Mouse (Mus musculus): Measurements from ENCODE around the gene C130074G19Rik. TPM values are rescaled to one million over a fixed set of nuclear protein-coding genes. Genes with fewer than 3 reads are reported as not detected.

C130074G19Rik gene
- polyA plus RNA-seq, 1 experiment from 2014 or later, result 2.7 TPM

DNA sequence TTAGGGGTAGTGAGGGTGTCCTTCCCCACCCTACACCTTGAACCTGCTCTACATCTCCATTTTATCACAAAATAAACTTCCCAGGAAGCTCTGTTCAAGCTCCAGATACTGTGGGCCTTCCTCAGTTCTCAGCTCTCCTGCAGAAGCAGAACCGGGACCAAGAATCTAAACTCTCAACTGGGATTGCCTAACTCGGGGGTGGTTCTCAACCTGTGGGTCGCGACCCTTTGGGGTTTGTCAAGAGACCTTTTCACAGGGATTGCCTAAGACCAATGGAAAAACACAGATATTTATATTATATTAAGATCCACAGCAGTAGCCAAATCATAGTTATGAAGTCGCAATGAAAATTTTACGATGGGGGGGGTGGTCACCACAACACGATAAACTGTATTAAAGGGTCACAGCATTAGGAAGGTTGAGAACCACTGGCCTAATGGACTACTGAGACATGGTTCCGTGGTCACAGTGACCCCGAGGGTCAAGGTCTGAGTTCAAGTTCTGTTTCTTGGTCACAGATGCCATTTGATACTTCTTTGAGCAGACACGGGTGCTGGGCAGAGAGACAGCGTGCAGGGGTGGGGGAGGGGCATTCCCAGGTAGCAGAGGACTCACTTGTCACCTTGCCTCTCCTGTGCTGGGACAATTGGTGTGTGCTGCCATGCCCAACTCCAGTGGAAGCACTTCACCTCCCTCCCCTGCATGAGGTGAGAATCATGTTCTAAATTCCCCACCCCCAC is 12.2 kb downstream of the C130074G19Rik start:
- H3K27ac ChIP-seq (replicated peaks; ENCODE audit: low read depth, low read length), result no peak overlapping the region
- no peak overlapping the region for H3K4me2 ChIP-seq (ENCODE audit: low read depth, low read length)
- no peaks in the 10 kb centered on the region for H3K27me3 ChIP-seq (replicated peaks; ENCODE audit: control insufficient read depth, insufficient read depth, low read length)
- no peak overlapping the region for H3K4me3 ChIP-seq (ENCODE audit: low read depth, low read length)
- WGBS, result 75% methylated on average over 11 of the region's 11 CpGs
- peaks cover 14% of the 10 kb centered on the region; the same call in 1 of the 2 replicates for H3K4me1 ChIP-seq (ENCODE audit: control insufficient read depth, insufficient read depth, low read length)
- H3K9me3 ChIP-seq (ENCODE audit: control insufficient read depth, low read length), result no peaks in the 10 kb centered on the region
- ATAC-seq (ENCODE audit: low read depth), result no peak
- no peaks in the 10 kb centered on the region for H3K36me3 ChIP-seq (ENCODE audit: control insufficient read depth, insufficient read depth, low read length)
- no peak overlapping the region for H3K9ac ChIP-seq (ENCODE audit: low read depth, low read length)
- DNase-seq (ENCODE audit: low spot score), result no peak

DNA sequence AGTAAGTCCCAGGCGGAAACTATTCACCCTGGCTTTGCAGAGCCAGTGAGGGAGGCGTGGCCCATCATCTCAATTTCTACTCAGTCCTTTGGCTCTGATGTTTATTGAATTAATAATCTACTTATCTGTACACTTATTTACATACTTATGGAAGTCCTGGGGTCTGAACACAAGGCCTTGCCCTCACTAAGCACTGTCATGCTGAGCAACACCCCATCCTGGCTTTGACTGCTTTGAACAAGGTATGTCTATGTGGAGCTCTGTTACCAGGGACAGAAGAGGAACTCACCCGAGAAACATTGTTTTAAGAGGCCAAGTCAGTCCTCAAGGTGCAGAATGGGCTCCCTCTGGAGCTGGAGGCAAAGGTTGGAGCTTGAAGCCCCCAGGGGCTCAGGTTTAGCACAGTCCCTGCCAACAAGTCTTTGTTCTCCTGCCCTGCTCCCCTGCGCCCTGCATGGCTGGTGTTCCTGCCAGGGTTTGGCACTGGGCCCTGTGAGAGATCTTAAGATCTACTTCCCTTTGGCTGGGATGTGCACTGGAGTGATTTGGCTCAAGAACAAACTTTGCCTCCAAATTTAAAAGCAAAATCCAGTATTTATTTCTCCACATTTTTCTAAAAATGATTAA is 13.0 kb downstream of the C130074G19Rik start:
- H3K4me3 ChIP-seq (ENCODE audit: low read depth, low read length), result no peak overlapping the region
- no peak overlapping the region for H3K27ac ChIP-seq (replicated peaks; ENCODE audit: low read depth, low read length)
- H3K27me3 ChIP-seq (replicated peaks; ENCODE audit: control insufficient read depth, insufficient read depth, low read length), result no peaks in the 10 kb centered on the region
- H3K4me1 ChIP-seq (ENCODE audit: control insufficient read depth, insufficient read depth, low read length), result peaks cover 14% of the 10 kb centered on the region; the same call in 1 of the 2 replicates
- H3K9me3 ChIP-seq (ENCODE audit: control insufficient read depth, low read length), result no peaks in the 10 kb centered on the region
- ATAC-seq (ENCODE audit: low read depth), result peak; percentile 53; the same call in 1 of the 2 replicates
- H3K9ac ChIP-seq (ENCODE audit: low read depth, low read length), result no peak overlapping the region
- no peaks in the 10 kb centered on the region for H3K36me3 ChIP-seq (ENCODE audit: control insufficient read depth, insufficient read depth, low read length)
- no peak overlapping the region for H3K4me2 ChIP-seq (ENCODE audit: low read depth, low read length)
- 59% methylated on average over 4 of the region's 4 CpGs for WGBS
- DNase-seq (ENCODE audit: low spot score), result peak; percentile 66

DNA sequence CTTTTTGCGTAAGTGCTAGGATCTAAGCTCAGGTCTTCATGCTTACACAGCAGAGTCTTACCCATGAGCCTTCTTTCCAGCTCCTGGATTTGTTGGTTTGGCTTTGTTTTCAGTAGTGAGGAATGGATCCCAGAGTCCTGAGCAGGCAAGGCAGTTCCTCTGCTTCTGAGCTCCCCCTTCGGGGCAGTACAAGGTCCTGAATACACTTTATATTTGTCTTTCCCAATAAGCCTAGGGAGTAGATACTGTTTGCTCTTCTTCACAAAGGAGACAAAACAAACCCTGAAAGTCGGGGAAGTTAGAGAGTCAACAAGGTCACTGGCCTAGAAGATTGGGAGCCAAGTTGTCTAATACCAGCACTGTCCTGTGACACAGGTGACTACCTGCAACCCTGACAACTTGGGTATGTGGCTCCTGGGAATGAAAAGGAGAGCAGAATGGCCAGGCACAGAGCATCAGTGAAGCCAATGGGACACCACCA is 15.3 kb downstream of the C130074G19Rik start:
- Histone ChIP-seq H3K4me3 (ENCODE audit: low read depth, low read length) (no peak overlapping the region), H3K27ac (replicated peaks; ENCODE audit: low read depth, low read length) (no peak overlapping the region), H3K9me3 (ENCODE audit: control insufficient read depth, low read length) (no peaks in the 10 kb centered on the region), H3K36me3 (ENCODE audit: control insufficient read depth, insufficient read depth, low read length) (no peaks in the 10 kb centered on the region), H3K9ac (ENCODE audit: low read depth, low read length) (no peak overlapping the region), H3K4me2 (ENCODE audit: low read depth, low read length) (no peak overlapping the region), H3K4me1 (ENCODE audit: control insufficient read depth, insufficient read depth, low read length) (peaks cover 14% of the 10 kb centered on the region; the same call in 1 of the 2 replicates), H3K27me3 (replicated peaks; ENCODE audit: control insufficient read depth, insufficient read depth, low read length) (no peaks in the 10 kb centered on the region)
- DNase-seq (ENCODE audit: low spot score), result no peak
- no peak for ATAC-seq (ENCODE audit: low read depth)
- WGBS, result 75% methylated on average over 3 of the region's 3 CpGs

DNA sequence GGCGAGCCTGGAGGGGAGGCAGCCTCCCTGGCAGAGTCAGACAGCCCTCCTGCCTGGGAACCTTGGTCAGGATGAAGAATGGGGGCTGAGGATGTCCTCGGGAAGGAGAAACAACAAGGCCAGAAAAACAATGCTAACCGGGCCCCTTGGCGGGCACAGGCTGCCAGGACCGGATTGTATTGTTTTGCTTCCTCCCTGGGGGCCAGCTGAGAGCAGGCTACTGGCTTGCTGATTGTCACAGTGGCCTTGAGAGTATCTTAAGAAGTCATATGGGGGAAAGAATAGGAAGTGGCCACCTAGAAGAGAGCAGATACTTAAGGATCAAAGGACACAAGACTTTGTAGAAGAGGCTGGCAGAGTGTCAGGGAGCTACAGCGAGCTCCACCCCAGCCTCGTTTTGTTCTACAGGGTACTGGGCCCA is 18.6 kb downstream of the C130074G19Rik start:
- Histone ChIP-seq H3K27ac (replicated peaks; ENCODE audit: low read depth, low read length) (no peak overlapping the region), H3K27me3 (replicated peaks; ENCODE audit: control insufficient read depth, insufficient read depth, low read length) (no peaks in the 10 kb centered on the region), H3K4me1 (ENCODE audit: control insufficient read depth, insufficient read depth, low read length) (no peaks in the 10 kb centered on the region), H3K9me3 (ENCODE audit: control insufficient read depth, low read length) (no peaks in the 10 kb centered on the region), H3K9ac (ENCODE audit: low read depth, low read length) (no peak overlapping the region), H3K36me3 (ENCODE audit: control insufficient read depth, insufficient read depth, low read length) (no peaks in the 10 kb centered on the region), H3K4me2 (ENCODE audit: low read depth, low read length) (no peak overlapping the region), H3K4me3 (ENCODE audit: low read depth, low read length) (no peak overlapping the region)
- 29% methylated on average over 7 of the region's 7 CpGs for WGBS
- DNase-seq (ENCODE audit: low spot score), result peak; percentile 45
- ATAC-seq (ENCODE audit: low read depth), result no peak

GRCm38 (mm10) chr1:184862636-184863035 is 20.4 kb downstream of the C130074G19Rik start:
- 84% methylated on average over 6 of the region's 6 CpGs for WGBS
- Histone ChIP-seq H3K27me3 (replicated peaks; ENCODE audit: control insufficient read depth, insufficient read depth, low read length) (no peaks in the 10 kb centered on the region), H3K4me3 (ENCODE audit: low read depth, low read length) (no peak overlapping the region), H3K27ac (replicated peaks; ENCODE audit: low read depth, low read length) (no peak overlapping the region), H3K4me1 (ENCODE audit: control insufficient read depth, insufficient read depth, low read length) (no peaks in the 10 kb centered on the region), H3K9me3 (ENCODE audit: control insufficient read depth, low read length) (no peaks in the 10 kb centered on the region), H3K9ac (ENCODE audit: low read depth, low read length) (no peak overlapping the region), H3K36me3 (ENCODE audit: control insufficient read depth, insufficient read depth, low read length) (no peaks in the 10 kb centered on the region), H3K4me2 (ENCODE audit: low read depth, low read length) (no peak overlapping the region)
- DNase-seq (ENCODE audit: low spot score), result no peak
- no peak for ATAC-seq (ENCODE audit: low read depth)

- H3K9me3 ChIP-seq (ENCODE audit: control insufficient read depth, low read length), result no peaks in the 10 kb centered on the region
- DNase-seq (ENCODE audit: low spot score) (no peak), ATAC-seq (ENCODE audit: low read depth) (no peak)
- WGBS, result 80% methylated on average over 2 of the region's 2 CpGs
- no peaks in the 10 kb centered on the region for H3K27me3 ChIP-seq (replicated peaks; ENCODE audit: control insufficient read depth, insufficient read depth, low read length)
- no peak overlapping the region for H3K27ac ChIP-seq (replicated peaks; ENCODE audit: low read depth, low read length)
- H3K4me3 ChIP-seq (ENCODE audit: low read depth, low read length), result no peak overlapping the region
- H3K4me1 ChIP-seq (ENCODE audit: control insufficient read depth, insufficient read depth, low read length), result no peaks in the 10 kb centered on the region
- no peak overlapping the region for H3K4me2 ChIP-seq (ENCODE audit: low read depth, low read length)
- no peaks in the 10 kb centered on the region for H3K36me3 ChIP-seq (ENCODE audit: control insufficient read depth, insufficient read depth, low read length)
- no peak overlapping the region for H3K9ac ChIP-seq (ENCODE audit: low read depth, low read length)
Measured at GRCm38 (mm10) chr1:184861551-184861950, 21.5 kb downstream of the C130074G19Rik start.

DNA sequence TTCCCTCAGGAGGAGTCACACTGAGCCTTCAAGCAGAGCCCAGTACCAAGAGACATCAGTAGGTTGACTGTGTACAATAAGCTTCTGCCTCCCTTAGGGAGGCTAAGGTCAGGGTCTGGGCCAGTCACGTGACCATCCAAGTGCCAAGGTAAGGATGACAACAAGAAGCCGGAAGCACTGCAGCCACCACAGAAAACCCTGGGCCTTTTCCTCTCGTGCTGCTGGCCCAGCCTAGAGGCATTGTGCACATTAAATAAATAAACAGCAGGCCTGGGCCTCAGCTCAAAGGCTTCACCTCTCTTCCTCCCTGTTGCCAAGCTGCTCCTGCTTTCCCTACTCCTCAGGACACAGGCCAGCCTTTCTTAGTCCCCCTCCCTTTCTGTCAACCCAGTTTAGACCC is 22.7 kb downstream of the C130074G19Rik start:
- Histone ChIP-seq H3K27ac (replicated peaks; ENCODE audit: low read depth, low read length) (no peak overlapping the region), H3K9me3 (ENCODE audit: control insufficient read depth, low read length) (no peaks in the 10 kb centered on the region), H3K36me3 (ENCODE audit: control insufficient read depth, insufficient read depth, low read length) (no peaks in the 10 kb centered on the region), H3K9ac (ENCODE audit: low read depth, low read length) (no peak overlapping the region), H3K4me1 (ENCODE audit: control insufficient read depth, insufficient read depth, low read length) (no peaks in the 10 kb centered on the region), H3K4me2 (ENCODE audit: low read depth, low read length) (no peak overlapping the region), H3K4me3 (ENCODE audit: low read depth, low read length) (no peak overlapping the region), H3K27me3 (replicated peaks; ENCODE audit: control insufficient read depth, insufficient read depth, low read length) (no peaks in the 10 kb centered on the region)
- 52% methylated on average over 2 of the region's 3 CpGs for WGBS
- ATAC-seq (ENCODE audit: low read depth) (no peak), DNase-seq (ENCODE audit: low spot score) (peak; percentile 21)

DNA sequence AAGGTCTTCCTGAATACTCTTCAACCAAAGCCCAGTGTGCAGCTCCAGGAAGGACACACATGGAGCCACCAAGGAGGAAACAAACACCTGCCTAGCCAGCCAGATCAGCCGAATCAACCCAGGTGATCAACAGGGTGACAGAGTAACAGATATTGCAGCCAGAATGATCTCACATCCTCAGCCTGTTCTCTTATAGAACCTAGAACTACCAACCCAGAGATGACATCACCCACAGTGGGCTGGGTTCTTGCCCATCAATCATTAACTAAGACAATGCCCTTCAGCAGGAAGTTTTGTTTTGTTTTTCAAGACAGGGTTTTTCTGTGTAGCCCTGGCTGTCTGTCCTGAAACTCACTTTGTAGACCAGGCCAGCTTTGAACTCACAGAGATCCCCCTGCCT is 24.8 kb downstream of the C130074G19Rik start:
- no peak for DNase-seq (ENCODE audit: low spot score)
- Histone ChIP-seq H3K27ac (replicated peaks; ENCODE audit: low read depth, low read length) (no peak overlapping the region), H3K27me3 (replicated peaks; ENCODE audit: control insufficient read depth, insufficient read depth, low read length) (no peaks in the 10 kb centered on the region; the same call in 1 of the 2 replicates), H3K36me3 (ENCODE audit: control insufficient read depth, insufficient read depth, low read length) (no peaks in the 10 kb centered on the region), H3K4me2 (ENCODE audit: low read depth, low read length) (no peak overlapping the region), H3K4me1 (ENCODE audit: control insufficient read depth, insufficient read depth, low read length) (peaks cover 5% of the 10 kb centered on the region; the same call in 1 of the 2 replicates), H3K9me3 (ENCODE audit: control insufficient read depth, low read length) (no peaks in the 10 kb centered on the region), H3K9ac (ENCODE audit: low read depth, low read length) (no peak overlapping the region), H3K4me3 (ENCODE audit: low read depth, low read length) (no peak overlapping the region)
- WGBS, result 100% methylated on average over 1 of the region's 1 CpGs
- ATAC-seq (ENCODE audit: low read depth), result no peak

Data from embryonic facial prominence, embryonic 14.5 days (tissue).